Mouse (Mus musculus): ENCODE results near the gene Calu. TPM values are rescaled to one million over a fixed set of nuclear protein-coding genes. Genes with fewer than 3 reads are reported as not detected.

Gene Calu
- polyA plus RNA-seq, 1 experiment = 169 TPM

DNA sequence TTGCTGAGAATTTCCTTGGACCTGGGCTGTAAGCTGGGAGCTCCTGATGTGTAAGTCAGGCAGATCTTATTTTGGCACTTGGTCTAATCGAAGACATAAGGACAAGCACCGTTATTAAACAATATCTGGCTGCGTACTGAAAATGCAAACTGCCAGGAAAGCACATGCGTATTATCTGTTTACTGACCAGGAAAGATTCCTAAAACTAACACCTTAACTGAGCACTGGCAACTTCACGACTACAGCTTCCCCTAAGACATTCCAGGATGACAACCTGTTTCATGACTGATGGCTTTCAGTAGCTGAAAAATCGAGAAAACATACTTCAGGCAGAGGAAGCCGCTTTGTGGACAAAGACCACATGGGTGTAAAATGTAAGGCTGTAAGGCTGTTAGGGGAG is 680 bp upstream of the Calu start:
- Histone ChIP-seq H3K79me3 (ENCODE audit: low read depth) (peaks cover 40% of the 10 kb centered on the region), H3K36me3 (ENCODE audit: control insufficient read depth, insufficient read depth) (no peaks in the 10 kb centered on the region), H3ac (ENCODE audit: control insufficient read depth, insufficient read length, low read depth) (peak overlapping the region; percentile 73), H3K4me3 (ENCODE audit: insufficient read depth, poor library complexity, severe bottlenecking) (peak overlapping the region; percentile 16), H3K27me3 (ENCODE audit: control insufficient read depth, insufficient read depth, insufficient read length) (no peaks in the 10 kb centered on the region), H3K79me2 (ENCODE audit: control insufficient read depth, insufficient read depth) (peaks cover 43% of the 10 kb centered on the region)
- no peak for TF ChIP-seq MYOD1 (IDR thresholded peaks at IDR 0.05; ENCODE audit: control insufficient read depth, insufficient read length, low read depth)

DNA sequence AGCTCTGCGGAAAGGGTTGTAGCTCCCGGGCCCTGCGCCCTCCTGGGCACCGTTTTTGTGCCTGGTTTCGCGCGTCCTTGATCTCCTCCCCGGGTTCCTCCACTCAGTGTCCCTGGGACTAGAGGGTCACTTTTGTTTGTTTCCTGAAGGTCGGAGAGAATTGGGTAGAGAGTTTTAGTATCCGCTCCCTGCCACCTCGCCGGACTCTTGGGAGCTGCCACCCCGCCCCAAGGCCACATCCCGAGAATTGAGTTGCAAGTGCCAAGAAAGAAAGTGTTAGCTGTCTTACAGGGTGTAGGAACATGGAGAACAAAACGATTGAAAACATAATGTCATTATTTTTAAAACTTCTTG is 479 bp downstream of the Calu start:
- Histone ChIP-seq H3ac (ENCODE audit: control insufficient read depth, insufficient read length, low read depth) (peak overlapping the region; percentile 72), H3K36me3 (ENCODE audit: control insufficient read depth, insufficient read depth) (no peaks in the 10 kb centered on the region), H3K27me3 (ENCODE audit: control insufficient read depth, insufficient read depth, insufficient read length) (no peaks in the 10 kb centered on the region), H3K4me3 (ENCODE audit: insufficient read depth, poor library complexity, severe bottlenecking) (peak overlapping the region; percentile 97), H3K79me2 (ENCODE audit: control insufficient read depth, insufficient read depth) (peaks cover 55% of the 10 kb centered on the region), H3K79me3 (ENCODE audit: low read depth) (peaks cover 52% of the 10 kb centered on the region)
- TF ChIP-seq MAX (IDR thresholded peaks at IDR 0.05) (no peak), CEBPB (IDR thresholded peaks at IDR 0.05; ENCODE audit: low read depth) (no peak), USF1 (IDR thresholded peaks at IDR 0.05; ENCODE audit: low read depth) (no peak), MYOD1 (IDR thresholded peaks at IDR 0.05; ENCODE audit: control insufficient read depth, insufficient read length, low read depth) (no peak), CTCF (IDR thresholded peaks at IDR 0.05; ENCODE audit: control insufficient read depth, insufficient read depth, insufficient read length) (no peak), FOSL1 (IDR thresholded peaks at IDR 0.05; ENCODE audit: insufficient read depth, low read length, poor library complexity, severe bottlenecking) (no peak), MYOG (IDR thresholded peaks at IDR 0.05; ENCODE audit: control insufficient read depth, extremely low read depth, insufficient read length) (no peak)

DNA sequence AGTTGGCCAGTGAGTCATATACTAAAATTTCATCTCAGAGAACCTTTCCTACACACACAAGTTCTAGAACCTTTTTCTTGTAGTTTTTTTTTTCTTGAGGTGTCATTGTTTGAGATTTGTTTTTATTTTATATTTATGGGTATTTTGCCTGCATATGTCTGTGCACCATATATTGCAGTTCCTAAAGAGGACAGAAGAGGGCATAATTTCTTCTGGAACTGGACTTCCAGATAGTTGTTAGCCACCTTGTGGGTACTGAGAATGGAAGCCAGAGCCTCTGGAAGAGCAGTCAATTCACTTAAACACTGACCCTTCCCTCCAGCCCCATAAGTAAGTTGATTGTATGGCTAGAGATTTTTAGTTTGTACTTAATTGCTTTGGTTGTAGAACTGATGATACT is 3.7 kb downstream of the Calu start:
- Histone ChIP-seq H3K4me3 (ENCODE audit: insufficient read depth, poor library complexity, severe bottlenecking) (no peak overlapping the region), H3K36me3 (ENCODE audit: control insufficient read depth, insufficient read depth) (peaks cover 20% of the 10 kb centered on the region), H3ac (ENCODE audit: control insufficient read depth, insufficient read length, low read depth) (no peak overlapping the region), H3K79me2 (ENCODE audit: control insufficient read depth, insufficient read depth) (peaks cover 88% of the 10 kb centered on the region), H3K79me3 (ENCODE audit: low read depth) (peaks cover 84% of the 10 kb centered on the region), H3K27me3 (ENCODE audit: control insufficient read depth, insufficient read depth, insufficient read length) (no peaks in the 10 kb centered on the region)
- TF ChIP-seq FOSL1 (IDR thresholded peaks at IDR 0.05; ENCODE audit: insufficient read depth, low read length, poor library complexity, severe bottlenecking) = no peak
- TF ChIP-seq USF1 (IDR thresholded peaks at IDR 0.05; ENCODE audit: low read depth) = no peak
- TF ChIP-seq MAX (IDR thresholded peaks at IDR 0.05) = no peak
- TF ChIP-seq CEBPB (IDR thresholded peaks at IDR 0.05; ENCODE audit: low read depth) = no peak

DNA sequence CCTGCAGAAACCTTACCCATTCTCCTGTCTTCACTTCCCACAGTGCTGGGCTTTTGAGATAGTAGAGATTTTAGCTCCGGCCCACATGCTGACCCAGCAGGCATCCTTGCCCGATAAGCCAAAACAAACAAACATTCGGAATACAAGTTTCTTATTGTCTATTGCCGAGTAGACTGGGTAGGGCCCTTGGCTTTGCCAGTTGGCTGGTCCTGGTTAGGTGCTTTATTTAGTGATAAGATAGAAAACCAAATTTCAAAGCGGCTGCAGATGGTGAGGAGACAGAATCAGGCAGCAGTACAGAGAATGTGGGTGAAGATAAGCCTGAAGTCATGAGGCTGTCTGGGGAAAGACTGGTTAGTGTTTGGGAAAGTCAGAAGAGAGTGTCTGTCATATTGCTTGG is 4.9 kb downstream of the Calu start:
- Histone ChIP-seq H3K4me3 (ENCODE audit: insufficient read depth, poor library complexity, severe bottlenecking) (no peak overlapping the region), H3K79me3 (ENCODE audit: low read depth) (peaks cover 95% of the 10 kb centered on the region), H3K36me3 (ENCODE audit: control insufficient read depth, insufficient read depth) (peaks cover 32% of the 10 kb centered on the region), H3K79me2 (ENCODE audit: control insufficient read depth, insufficient read depth) (peaks cover 100% of the 10 kb centered on the region), H3K27me3 (ENCODE audit: control insufficient read depth, insufficient read depth, insufficient read length) (no peaks in the 10 kb centered on the region), H3ac (ENCODE audit: control insufficient read depth, insufficient read length, low read depth) (no peak overlapping the region)
- no peak for TF ChIP-seq MYOG (IDR thresholded peaks at IDR 0.05; ENCODE audit: control insufficient read depth, extremely low read depth, insufficient read length)
- TF ChIP-seq USF1 (IDR thresholded peaks at IDR 0.05; ENCODE audit: low read depth) = no peak

DNA sequence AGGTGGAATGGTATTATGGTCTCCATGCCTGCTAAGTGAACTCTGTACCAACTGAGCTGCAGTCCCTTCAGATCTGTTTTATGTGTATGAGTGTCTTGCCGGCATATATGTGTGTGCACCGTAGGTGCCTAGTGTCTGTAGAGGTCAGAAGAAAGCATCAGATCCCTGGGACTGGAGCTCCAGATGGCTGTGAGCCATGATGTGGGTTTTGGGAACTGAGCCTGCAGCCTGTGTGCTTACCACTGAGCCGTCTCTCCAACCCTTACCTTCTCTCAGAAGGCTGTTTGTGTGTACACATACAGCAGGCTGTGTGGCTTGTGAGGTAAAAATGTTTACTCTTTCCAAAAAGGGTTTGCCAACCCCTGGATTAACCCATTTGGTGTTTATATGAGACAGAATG is 11.5 kb downstream of the Calu start:
- H3K27me3 ChIP-seq (ENCODE audit: control insufficient read depth, insufficient read depth, insufficient read length) = no peaks in the 10 kb centered on the region
- H3K79me2 ChIP-seq (ENCODE audit: control insufficient read depth, insufficient read depth) = peaks cover 100% of the 10 kb centered on the region
- peaks cover 89% of the 10 kb centered on the region for H3K79me3 ChIP-seq (ENCODE audit: low read depth)
- H3K36me3 ChIP-seq (ENCODE audit: control insufficient read depth, insufficient read depth) = peaks cover 94% of the 10 kb centered on the region
- no peak overlapping the region for H3ac ChIP-seq (ENCODE audit: control insufficient read depth, insufficient read length, low read depth)
- TF ChIP-seq MYOD1 (IDR thresholded peaks at IDR 0.05; ENCODE audit: control insufficient read depth, insufficient read length, low read depth) (no peak), CEBPB (IDR thresholded peaks at IDR 0.05; ENCODE audit: low read depth) (no peak), FOSL1 (IDR thresholded peaks at IDR 0.05; ENCODE audit: insufficient read depth, low read length, poor library complexity, severe bottlenecking) (no peak), CTCF (IDR thresholded peaks at IDR 0.05; ENCODE audit: control insufficient read depth, insufficient read depth, insufficient read length) (no peak), MYOG (IDR thresholded peaks at IDR 0.05; ENCODE audit: control insufficient read depth, extremely low read depth, insufficient read length) (no peak), USF1 (IDR thresholded peaks at IDR 0.05; ENCODE audit: low read depth) (no peak), MAX (IDR thresholded peaks at IDR 0.05) (no peak)
- no peak overlapping the region for H3K4me3 ChIP-seq (ENCODE audit: insufficient read depth, poor library complexity, severe bottlenecking)

DNA sequence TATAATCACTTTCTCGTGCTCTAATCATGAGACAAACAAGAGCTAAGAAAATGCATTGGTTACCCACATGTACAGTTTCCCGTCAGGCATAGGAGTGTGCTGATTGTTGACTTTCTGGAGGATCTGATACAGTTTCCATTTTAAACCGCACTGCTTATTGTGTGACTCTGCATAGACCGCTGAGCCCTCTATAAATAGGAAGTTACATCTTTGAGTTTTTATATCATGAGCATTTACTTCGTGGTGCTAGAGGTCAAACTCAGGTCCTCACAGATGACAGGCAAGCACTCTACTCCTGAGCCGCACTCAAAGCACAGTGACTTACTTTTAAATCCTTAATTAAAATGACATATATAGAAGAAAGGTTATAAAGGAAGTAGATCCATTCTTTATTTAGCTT is 12.3 kb downstream of the Calu start:
- peaks cover 100% of the 10 kb centered on the region for H3K79me2 ChIP-seq (ENCODE audit: control insufficient read depth, insufficient read depth)
- H3K36me3 ChIP-seq (ENCODE audit: control insufficient read depth, insufficient read depth) = peaks cover 93% of the 10 kb centered on the region
- no peaks in the 10 kb centered on the region for H3K27me3 ChIP-seq (ENCODE audit: control insufficient read depth, insufficient read depth, insufficient read length)
- no peak overlapping the region for H3ac ChIP-seq (ENCODE audit: control insufficient read depth, insufficient read length, low read depth)
- peaks cover 84% of the 10 kb centered on the region for H3K79me3 ChIP-seq (ENCODE audit: low read depth)
- no peak overlapping the region for H3K4me3 ChIP-seq (ENCODE audit: insufficient read depth, poor library complexity, severe bottlenecking)
- TF ChIP-seq MYOG (IDR thresholded peaks at IDR 0.05; ENCODE audit: control insufficient read depth, extremely low read depth, insufficient read length) = no peak
- no peak for TF ChIP-seq MAX (IDR thresholded peaks at IDR 0.05)
- TF ChIP-seq USF1 (IDR thresholded peaks at IDR 0.05; ENCODE audit: low read depth) = no peak
- TF ChIP-seq CEBPB (IDR thresholded peaks at IDR 0.05; ENCODE audit: low read depth) = no peak
- TF ChIP-seq FOSL1 (IDR thresholded peaks at IDR 0.05; ENCODE audit: insufficient read depth, low read length, poor library complexity, severe bottlenecking) = no peak
- no peak for TF ChIP-seq CTCF (IDR thresholded peaks at IDR 0.05; ENCODE audit: control insufficient read depth, insufficient read depth, insufficient read length)
- TF ChIP-seq MYOD1 (IDR thresholded peaks at IDR 0.05; ENCODE audit: control insufficient read depth, insufficient read length, low read depth) = no peak
